Mouse (Mus musculus): Measurements from ENCODE around the gene Iffo2. TPM values are rescaled to one million over a fixed set of nuclear protein-coding genes. Genes with fewer than 3 reads are reported as not detected.

Gene Iffo2
- polyA plus RNA-seq, 1 experiment from 2014 or later = 2.5 TPM

DNA sequence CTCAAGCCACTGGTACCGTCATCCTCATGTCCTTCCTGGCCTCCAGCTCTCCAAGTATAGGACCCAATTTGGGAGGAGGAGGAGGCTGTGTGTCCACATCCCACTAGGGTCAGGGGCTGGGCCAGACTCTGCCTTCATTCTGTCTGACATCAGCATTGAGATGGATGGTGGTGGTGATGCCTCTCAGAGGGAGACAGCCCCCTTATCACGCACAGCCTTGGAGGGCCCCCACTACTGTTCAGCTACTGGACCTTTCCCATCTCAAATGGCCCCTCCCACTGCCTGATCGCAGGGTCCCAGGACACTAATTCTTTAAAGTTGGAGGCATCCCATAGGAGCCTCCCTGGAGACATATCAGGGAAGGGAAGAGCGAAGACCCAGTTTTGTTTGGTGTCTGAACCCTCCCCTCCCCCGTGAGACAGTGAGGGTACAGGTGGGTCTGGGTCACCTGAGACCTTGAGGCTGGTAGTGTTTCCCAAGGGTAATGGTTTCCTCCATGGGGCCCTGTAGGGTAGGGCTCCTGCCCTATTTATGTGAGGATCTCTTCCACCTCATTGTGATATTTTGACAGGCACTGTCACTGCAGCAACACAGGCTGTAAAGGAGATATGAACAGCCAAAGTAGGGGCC, 38.7 kb upstream of the Iffo2 start:
- 91% methylated on average over 5 of the region's 5 CpGs for WGBS
- no peak for ATAC-seq (replicated peaks; ENCODE audit: low FRiP score)
- H3K27ac ChIP-seq (ENCODE audit: low read depth, low read length) = no peak overlapping the region
- DNase-seq (ENCODE audit: low spot score) = no peak
- peaks cover 8% of the 10 kb centered on the region; the same call in 1 of the 2 replicates for H3K36me3 ChIP-seq (ENCODE audit: control insufficient read depth, insufficient read depth, low read length)
- no peaks in the 10 kb centered on the region for H3K27me3 ChIP-seq (ENCODE audit: control insufficient read depth, insufficient read depth, low read length)
- H3K9ac ChIP-seq (ENCODE audit: low read length) = no peak overlapping the region
- H3K9me3 ChIP-seq (ENCODE audit: control insufficient read depth, low read length) = no peaks in the 10 kb centered on the region
- H3K4me1 ChIP-seq (replicated peaks; ENCODE audit: control insufficient read depth, insufficient read depth, low read length) = peaks cover 3% of the 10 kb centered on the region
- H3K4me2 ChIP-seq (ENCODE audit: low read depth, low read length, severe bottlenecking) = no peak overlapping the region
- no peak overlapping the region for H3K4me3 ChIP-seq (ENCODE audit: low read depth, low read length)

DNA sequence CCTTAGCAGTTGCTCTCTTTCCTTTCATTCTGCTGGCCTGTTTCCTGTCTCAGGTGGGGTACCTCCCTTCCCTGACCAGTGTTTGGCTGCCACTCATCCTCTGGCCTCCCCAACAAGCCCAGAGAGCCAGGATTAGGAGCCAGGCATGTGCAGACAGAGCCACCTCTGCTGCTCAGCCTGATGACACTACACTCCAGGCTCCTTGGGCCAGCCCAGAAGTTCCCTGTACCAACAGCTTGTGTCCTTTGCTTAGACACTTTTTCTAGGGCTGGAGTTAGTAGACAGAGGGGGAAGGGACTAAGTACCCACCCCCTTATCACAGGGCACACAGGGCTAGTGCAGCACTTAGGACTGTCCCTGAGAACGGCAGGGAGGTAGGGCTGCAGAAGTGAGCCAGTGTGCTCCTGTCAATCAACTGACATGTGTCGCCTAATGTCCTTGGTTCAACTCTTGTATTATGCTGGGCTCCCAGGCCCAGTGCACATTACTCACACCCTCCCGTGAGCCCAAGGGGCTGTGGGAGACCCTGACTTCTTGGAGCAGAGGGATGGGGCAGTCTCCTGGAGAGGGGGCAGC, 38.0 kb upstream of the Iffo2 start:
- Histone ChIP-seq H3K27ac (ENCODE audit: low read depth, low read length) (no peak overlapping the region), H3K36me3 (ENCODE audit: control insufficient read depth, insufficient read depth, low read length) (peaks cover 8% of the 10 kb centered on the region; the same call in 1 of the 2 replicates), H3K9ac (ENCODE audit: low read length) (no peak overlapping the region), H3K4me1 (replicated peaks; ENCODE audit: control insufficient read depth, insufficient read depth, low read length) (no peaks in the 10 kb centered on the region), H3K4me2 (ENCODE audit: low read depth, low read length, severe bottlenecking) (no peak overlapping the region), H3K27me3 (ENCODE audit: control insufficient read depth, insufficient read depth, low read length) (no peaks in the 10 kb centered on the region), H3K4me3 (ENCODE audit: low read depth, low read length) (no peak overlapping the region), H3K9me3 (ENCODE audit: control insufficient read depth, low read length) (no peaks in the 10 kb centered on the region)
- DNase-seq (ENCODE audit: low spot score) = no peak
- ATAC-seq (replicated peaks; ENCODE audit: low FRiP score) = no peak
- 41% methylated on average over 3 of the region's 3 CpGs for WGBS

- H3K27ac ChIP-seq (ENCODE audit: low read depth, low read length) = no peak overlapping the region
- no peaks in the 10 kb centered on the region for H3K9me3 ChIP-seq (ENCODE audit: control insufficient read depth, low read length)
- no peak overlapping the region for H3K4me3 ChIP-seq (ENCODE audit: low read depth, low read length)
- no peaks in the 10 kb centered on the region for H3K4me1 ChIP-seq (replicated peaks; ENCODE audit: control insufficient read depth, insufficient read depth, low read length)
- ATAC-seq (replicated peaks; ENCODE audit: low FRiP score) = no peak
- WGBS = 80% methylated on average over 9 of the region's 9 CpGs
- H3K27me3 ChIP-seq (ENCODE audit: control insufficient read depth, insufficient read depth, low read length) = no peaks in the 10 kb centered on the region
- H3K4me2 ChIP-seq (ENCODE audit: low read depth, low read length, severe bottlenecking) = no peak overlapping the region
- no peak overlapping the region for H3K9ac ChIP-seq (ENCODE audit: low read length)
- no peak for DNase-seq (ENCODE audit: low spot score)
- peaks cover 8% of the 10 kb centered on the region; the same call in 1 of the 2 replicates for H3K36me3 ChIP-seq (ENCODE audit: control insufficient read depth, insufficient read depth, low read length)
Observed at GRCm38 (mm10) chr4:139493227-139494025, 36.9 kb upstream of the Iffo2 start.

DNA sequence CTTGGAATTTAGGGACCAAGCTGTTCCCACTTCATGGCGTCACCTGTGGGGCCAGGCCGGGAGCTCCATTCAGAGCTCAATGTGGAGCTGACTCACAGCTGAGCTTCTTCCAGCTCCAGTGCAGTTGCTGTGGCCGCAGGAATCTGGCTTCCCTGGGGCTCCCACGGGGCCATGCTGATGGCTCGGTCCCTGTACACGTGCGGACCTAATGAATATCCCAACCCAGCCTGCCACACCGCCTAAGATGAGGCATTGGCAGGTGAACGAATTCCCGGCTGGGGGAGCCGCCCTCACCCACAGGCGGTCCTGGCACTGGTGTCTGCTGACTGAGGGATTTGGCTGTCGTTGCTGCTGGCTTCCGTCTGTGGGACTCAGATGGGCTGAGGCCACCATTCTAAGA, 29.5 kb upstream of the Iffo2 start:
- Histone ChIP-seq H3K4me2 (ENCODE audit: low read depth, low read length, severe bottlenecking) (no peak overlapping the region), H3K27me3 (ENCODE audit: control insufficient read depth, insufficient read depth, low read length) (no peaks in the 10 kb centered on the region), H3K36me3 (ENCODE audit: control insufficient read depth, insufficient read depth, low read length) (no peaks in the 10 kb centered on the region), H3K9ac (ENCODE audit: low read length) (no peak overlapping the region), H3K27ac (ENCODE audit: low read depth, low read length) (no peak overlapping the region), H3K4me3 (ENCODE audit: low read depth, low read length) (no peak overlapping the region), H3K4me1 (replicated peaks; ENCODE audit: control insufficient read depth, insufficient read depth, low read length) (no peaks in the 10 kb centered on the region), H3K9me3 (ENCODE audit: control insufficient read depth, low read length) (no peaks in the 10 kb centered on the region)
- 72% methylated on average over 14 of the region's 14 CpGs for WGBS
- DNase-seq (ENCODE audit: low spot score) = no peak
- no peak for ATAC-seq (replicated peaks; ENCODE audit: low FRiP score)

DNA sequence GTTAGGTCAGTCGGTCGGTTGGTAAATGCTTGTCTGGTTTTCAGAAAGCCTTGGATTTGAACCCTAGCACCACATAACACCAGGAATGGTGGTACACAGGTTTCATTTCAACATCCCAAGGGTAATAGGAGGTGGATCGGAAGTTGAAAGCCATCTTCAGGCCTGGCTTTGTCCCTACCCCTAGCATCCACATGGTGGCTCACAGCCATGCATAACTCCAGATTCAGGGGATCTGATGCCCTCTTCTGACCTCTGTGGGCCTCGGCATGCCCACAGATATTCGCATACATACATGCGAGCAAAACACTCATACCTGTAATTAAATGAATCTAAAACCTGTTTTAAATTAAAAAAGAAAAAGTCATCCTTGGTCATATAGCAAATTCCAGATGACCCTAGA, 28.6 kb upstream of the Iffo2 start:
- Histone ChIP-seq H3K36me3 (ENCODE audit: control insufficient read depth, insufficient read depth, low read length) (no peaks in the 10 kb centered on the region), H3K9me3 (ENCODE audit: control insufficient read depth, low read length) (no peaks in the 10 kb centered on the region), H3K4me3 (ENCODE audit: low read depth, low read length) (no peak overlapping the region), H3K27ac (ENCODE audit: low read depth, low read length) (no peak overlapping the region), H3K9ac (ENCODE audit: low read length) (no peak overlapping the region), H3K4me2 (ENCODE audit: low read depth, low read length, severe bottlenecking) (no peak overlapping the region), H3K4me1 (replicated peaks; ENCODE audit: control insufficient read depth, insufficient read depth, low read length) (no peaks in the 10 kb centered on the region), H3K27me3 (ENCODE audit: control insufficient read depth, insufficient read depth, low read length) (no peaks in the 10 kb centered on the region)
- no peak for DNase-seq (ENCODE audit: low spot score)
- 85% methylated on average over 6 of the region's 6 CpGs for WGBS
- no peak for ATAC-seq (replicated peaks; ENCODE audit: low FRiP score)

DNA sequence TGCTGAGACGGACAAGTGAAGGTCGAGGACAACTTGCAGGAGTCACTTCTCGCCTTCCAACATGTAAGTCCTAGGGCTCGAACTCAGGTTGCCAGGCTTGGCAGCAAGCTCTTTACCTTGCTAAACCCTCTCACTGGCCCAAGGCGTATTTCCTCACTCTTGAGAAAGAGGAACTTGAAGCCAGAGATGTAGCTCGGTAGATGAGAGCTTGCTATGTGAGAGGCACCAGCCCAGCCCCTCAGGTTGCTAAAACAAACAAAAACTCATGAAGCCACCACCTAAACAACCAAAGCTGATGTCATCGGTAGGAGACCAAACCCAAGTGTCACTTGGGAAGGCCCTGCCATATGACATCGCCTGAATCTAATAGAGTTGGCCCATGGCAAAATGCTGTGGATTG, 26.4 kb upstream of the Iffo2 start:
- DNase-seq (ENCODE audit: low spot score) (no peak), ATAC-seq (replicated peaks; ENCODE audit: low FRiP score) (no peak)
- Histone ChIP-seq H3K4me2 (ENCODE audit: low read depth, low read length, severe bottlenecking) (no peak overlapping the region), H3K27me3 (ENCODE audit: control insufficient read depth, insufficient read depth, low read length) (no peaks in the 10 kb centered on the region), H3K4me3 (ENCODE audit: low read depth, low read length) (no peak overlapping the region), H3K36me3 (ENCODE audit: control insufficient read depth, insufficient read depth, low read length) (no peaks in the 10 kb centered on the region), H3K9me3 (ENCODE audit: control insufficient read depth, low read length) (no peaks in the 10 kb centered on the region), H3K9ac (ENCODE audit: low read length) (no peak overlapping the region), H3K27ac (ENCODE audit: low read depth, low read length) (no peak overlapping the region), H3K4me1 (replicated peaks; ENCODE audit: control insufficient read depth, insufficient read depth, low read length) (no peaks in the 10 kb centered on the region)
- 83% methylated on average over 8 of the region's 8 CpGs for WGBS

DNA sequence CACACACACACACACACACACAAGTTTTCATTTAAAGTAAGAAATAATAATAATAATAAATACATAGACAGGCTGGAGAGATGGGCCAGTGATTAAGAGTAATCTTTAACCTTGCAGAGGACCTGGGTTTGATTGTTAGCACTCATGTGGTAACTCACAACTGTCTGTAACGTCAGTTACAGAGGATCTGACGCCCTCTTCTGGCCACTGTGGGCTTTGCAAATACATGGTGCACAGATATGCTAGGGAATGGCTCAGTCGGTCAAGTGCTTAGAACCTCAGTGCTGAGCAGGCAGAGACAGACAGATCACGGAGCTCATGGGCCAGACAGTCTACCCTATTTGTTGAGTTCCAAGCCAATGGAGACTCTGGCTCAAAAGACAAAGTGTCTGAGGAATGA, 24.6 kb upstream of the Iffo2 start:
- Histone ChIP-seq H3K4me2 (ENCODE audit: low read depth, low read length, severe bottlenecking) (no peak overlapping the region), H3K4me3 (ENCODE audit: low read depth, low read length) (no peak overlapping the region), H3K27me3 (ENCODE audit: control insufficient read depth, insufficient read depth, low read length) (no peaks in the 10 kb centered on the region), H3K27ac (ENCODE audit: low read depth, low read length) (no peak overlapping the region), H3K36me3 (ENCODE audit: control insufficient read depth, insufficient read depth, low read length) (no peaks in the 10 kb centered on the region), H3K9me3 (ENCODE audit: control insufficient read depth, low read length) (no peaks in the 10 kb centered on the region), H3K9ac (ENCODE audit: low read length) (no peak overlapping the region), H3K4me1 (replicated peaks; ENCODE audit: control insufficient read depth, insufficient read depth, low read length) (no peaks in the 10 kb centered on the region)
- ATAC-seq (replicated peaks; ENCODE audit: low FRiP score) (no peak), DNase-seq (ENCODE audit: low spot score) (no peak)
- 75% methylated on average over 4 of the region's 4 CpGs for WGBS

DNA sequence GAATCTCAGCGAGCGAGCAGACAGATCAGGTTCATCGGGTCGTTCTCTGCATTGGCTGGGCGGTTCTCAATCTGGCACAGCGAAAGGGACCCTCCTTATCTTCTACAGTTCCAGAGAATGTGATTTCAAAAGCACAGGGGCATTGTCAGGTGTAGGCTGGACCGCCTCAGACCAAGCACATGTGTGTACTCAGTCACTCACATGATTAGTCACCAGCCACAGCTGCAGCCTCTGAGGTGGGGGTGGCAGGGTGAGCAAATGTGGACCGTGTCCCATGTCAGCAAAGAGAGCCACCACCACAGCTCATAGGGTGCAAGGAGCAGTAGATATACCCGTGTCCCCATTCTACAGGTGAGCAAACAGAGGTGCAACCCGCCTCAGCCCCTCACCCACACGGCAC, 23.6 kb upstream of the Iffo2 start:
- H3K4me1 ChIP-seq (replicated peaks; ENCODE audit: control insufficient read depth, insufficient read depth, low read length) = no peaks in the 10 kb centered on the region
- no peaks in the 10 kb centered on the region for H3K27me3 ChIP-seq (ENCODE audit: control insufficient read depth, insufficient read depth, low read length)
- DNase-seq (ENCODE audit: low spot score) (no peak), ATAC-seq (replicated peaks; ENCODE audit: low FRiP score) (no peak)
- no peak overlapping the region for H3K27ac ChIP-seq (ENCODE audit: low read depth, low read length)
- no peaks in the 10 kb centered on the region for H3K9me3 ChIP-seq (ENCODE audit: control insufficient read depth, low read length)
- H3K4me2 ChIP-seq (ENCODE audit: low read depth, low read length, severe bottlenecking) = no peak overlapping the region
- no peak overlapping the region for H3K4me3 ChIP-seq (ENCODE audit: low read depth, low read length)
- WGBS = 94% methylated on average over 11 of the region's 11 CpGs
- no peak overlapping the region for H3K9ac ChIP-seq (ENCODE audit: low read length)
- no peaks in the 10 kb centered on the region for H3K36me3 ChIP-seq (ENCODE audit: control insufficient read depth, insufficient read depth, low read length)

Data from forebrain, embryonic 11.5 days (tissue).